Mouse (Mus musculus) heart, postnatal 0 days (tissue): Measurements from ENCODE around the gene Scfd2. TPM values are rescaled to one million over a fixed set of nuclear protein-coding genes. Genes with fewer than 3 reads are reported as not detected.

Experiments
- ATAC-seq: fragments of 200-750 bp; cut with Nextera tagmentation; 2 replicates; pipeline ENCODE4 v1.8.0; 2017; ENCODE audit warnings: low read depth, moderate number of reproducible peaks, moderate library complexity; ENCODE audit not compliant: insufficient read depth
- DNase-seq: peaks from one replicate; pipeline ENCODE4 v3.0.0-alpha.2; 2016; ENCODE audit warnings: low spot score
- H3K27ac ChIP-seq: fragments of 300-500 bp; sonication (generic); 2 replicates; pipeline ENCODE4 v1.5.1; 2014; ENCODE audit warnings: low read depth, mild to moderate bottlenecking
- H3K27me3 ChIP-seq: fragments of 300-500 bp; sonication (generic); 2 replicates; pipeline ENCODE4 v1.6.1; 2014; ENCODE audit warnings: low read length, mixed read lengths; ENCODE audit not compliant: control insufficient read depth, insufficient read depth
- H3K36me3 ChIP-seq: fragments of 300-500 bp; sonication (generic); replicated peaks from 2 replicates; pipeline ENCODE4 v1.6.1; 2014; ENCODE audit warnings: low read length, mixed read lengths; ENCODE audit not compliant: control insufficient read depth, insufficient read depth
- H3K4me1 ChIP-seq: fragments of 300-500 bp; sonication (generic); 2 replicates; pipeline ENCODE4 v1.6.1; 2014; ENCODE audit warnings: antibody characterized with exemption; ENCODE audit not compliant: control insufficient read depth, insufficient read depth
- H3K4me2 ChIP-seq: fragments of 300-500 bp; sonication (generic); 2 replicates; pipeline ENCODE4 v1.6.1; 2014; ENCODE audit warnings: low read depth, mild to moderate bottlenecking, low read length, moderate library complexity
- H3K4me3 ChIP-seq: fragments of 300-500 bp; sonication (generic); 2 replicates; pipeline ENCODE4 v1.5.1; 2014; ENCODE audit warnings: low read depth, low read length
- H3K9ac ChIP-seq: fragments of 300-500 bp; sonication (generic); replicated peaks from 2 replicates; pipeline ENCODE4 v1.6.1; 2014; ENCODE audit warnings: low read depth, low read length, mixed read lengths
- H3K9me3 ChIP-seq: fragments of 300-500 bp; sonication (generic); replicated peaks from 2 replicates; pipeline ENCODE4 v1.6.1; 2016; ENCODE audit warnings: low read length; ENCODE audit not compliant: control insufficient read depth
- CTCF ChIP-seq: IDR thresholded peaks from 2 replicates; pipeline ENCODE4 v1.5.1; 2016; ENCODE audit warnings: antibody characterized with exemption, control low read depth, low read depth
- EP300 ChIP-seq: IDR thresholded peaks from 2 replicates; pipeline ENCODE4 v1.6.1; 2016; ENCODE audit warnings: antibody characterized with exemption, low read depth
- WGBS: fragments of 180-500 bp; shearing (Covaris S2); extraction: QIAGEN DNeasy Blood & Tissue Kit; methylation state at CpG from one replicate; pipeline ENCODE4 v1.1.7; 2014; 5-methylcytosine and 5-hydroxymethylcytosine counted together
- polyA plus RNA-seq: library from polyadenylated mRNA; unstranded; fragments of >200 nt; fragmentation: Nextera tagmentation; extraction: Ambion mirVana; gene quantifications from 2 replicates; pipeline ENCODE4 v1.2.1, GENCODE M21; 2015
- total RNA-seq: library from RNA; depleted of rRNA; stranded (reverse); fragments of >200 nt; gene quantifications from 2 replicates; pipeline ENCODE4 v1.2.3, GENCODE M21; 2014; ENCODE audit warnings: low replicate concordance

Scfd2 gene
- total and polyA plus RNA-seq, 2 experiments from 2014 or later = 14.2 to 24.3 TPM

DNA sequence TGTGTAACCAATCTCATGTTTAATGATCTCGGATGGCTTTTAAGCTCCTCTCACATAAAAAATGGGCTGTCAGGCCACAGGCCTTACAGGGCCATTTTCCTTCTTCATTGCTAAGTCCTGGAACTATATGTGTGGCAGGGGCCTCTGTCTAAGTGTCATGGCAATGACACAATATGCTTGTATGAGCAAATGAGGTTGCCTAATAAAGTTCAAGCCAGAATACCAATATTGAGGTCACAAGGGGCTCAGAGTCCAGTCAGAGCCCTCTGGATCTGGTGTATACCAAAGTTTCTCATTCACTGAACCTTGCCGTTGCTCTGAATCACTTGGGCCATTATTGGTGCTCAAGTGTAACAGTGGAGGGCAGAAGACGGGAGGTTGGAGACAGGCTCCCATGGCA lies 288.9 kb downstream of the Scfd2 start:
- ATAC-seq = no peak
- peaks cover 29% of the 10 kb centered on the region for H3K4me1 ChIP-seq
- H3K27ac ChIP-seq = no peak overlapping the region
- 66% methylated on average over 3 of the region's 3 CpGs for WGBS
- TF ChIP-seq CTCF (no peak), EP300 (no peak)
- no peak overlapping the region for H3K9ac ChIP-seq
- no peak overlapping the region for H3K4me2 ChIP-seq
- DNase-seq = no peak
- H3K9me3 ChIP-seq = no peaks in the 10 kb centered on the region
- H3K36me3 ChIP-seq = no peaks in the 10 kb centered on the region
- H3K4me3 ChIP-seq = no peak overlapping the region
- no peaks in the 10 kb centered on the region for H3K27me3 ChIP-seq

DNA sequence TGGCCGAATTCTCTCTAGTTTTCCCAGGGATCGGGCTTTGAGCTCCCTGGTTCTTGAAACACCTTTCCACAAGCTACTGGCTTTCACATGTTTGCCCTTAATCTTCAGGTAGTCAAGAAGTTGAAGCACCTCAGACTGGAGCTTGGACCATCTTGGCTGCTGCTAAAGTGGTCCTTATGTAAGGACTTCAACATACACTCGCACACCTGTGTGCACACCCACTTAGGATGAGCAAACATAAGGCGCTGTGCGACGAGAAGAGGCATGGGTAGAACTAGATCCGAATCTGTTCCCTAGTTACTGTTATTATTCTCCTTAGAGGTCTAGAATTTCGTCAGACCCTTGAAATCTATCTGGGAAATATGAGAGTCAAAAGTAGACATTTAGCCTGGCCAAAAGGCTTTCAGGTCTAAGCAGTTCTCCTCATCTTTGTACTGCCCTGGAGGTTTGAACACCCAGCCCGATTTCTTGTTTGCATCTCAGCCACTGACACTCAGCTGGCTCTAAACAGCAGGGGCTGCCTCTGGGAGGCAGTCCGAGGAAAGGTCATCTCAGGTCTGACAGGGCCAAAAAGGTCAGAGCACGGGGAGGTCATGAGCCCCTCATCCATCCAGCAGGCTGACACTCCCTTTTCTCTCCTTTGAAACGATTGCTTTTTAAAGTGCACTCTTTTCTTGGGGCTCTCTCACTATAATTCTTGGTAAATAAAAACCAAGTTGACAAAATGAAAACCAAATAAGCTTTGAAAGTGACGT lies 290.5 kb downstream of the Scfd2 start:
- no peak for DNase-seq
- WGBS = 77% methylated on average over 13 of the region's 13 CpGs

DNA sequence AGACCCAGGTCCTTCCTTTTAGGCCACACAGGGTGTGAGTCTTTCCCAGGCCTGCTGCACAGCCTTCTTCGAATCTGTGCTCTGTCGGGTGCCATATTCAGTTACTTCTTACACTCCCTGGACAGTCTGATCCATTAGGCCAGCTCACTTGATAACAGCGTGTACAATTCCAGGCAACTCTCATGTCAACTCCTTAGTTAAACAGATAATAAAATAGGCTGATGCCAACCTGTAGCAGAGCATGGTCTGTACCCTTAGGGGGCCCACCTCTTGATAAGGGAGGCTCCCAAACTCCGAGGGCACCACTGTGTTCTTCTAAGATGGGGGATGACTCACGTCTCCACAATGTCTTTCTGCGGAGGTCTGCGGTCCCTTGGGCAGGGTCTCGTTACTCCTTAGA lies 291.3 kb downstream of the Scfd2 start:
- Histone ChIP-seq H3K27ac (no peak overlapping the region), H3K4me2 (no peak overlapping the region)
- no peak for ATAC-seq

More for the DNA sequence above, 290.5 kb downstream of the Scfd2 start:
- H3K27me3 ChIP-seq = no peaks in the 10 kb centered on the region
- no peak overlapping the region for H3K9ac ChIP-seq
- no peak for ATAC-seq
- TF ChIP-seq CTCF = no peak
- no peak for TF ChIP-seq EP300
- H3K36me3 ChIP-seq = no peaks in the 10 kb centered on the region
- H3K4me1 ChIP-seq = peaks cover 23% of the 10 kb centered on the region
- no peak overlapping the region for H3K4me2 ChIP-seq
- H3K4me3 ChIP-seq = no peak overlapping the region
- no peak overlapping the region for H3K27ac ChIP-seq
- H3K9me3 ChIP-seq = no peaks in the 10 kb centered on the region

DNA sequence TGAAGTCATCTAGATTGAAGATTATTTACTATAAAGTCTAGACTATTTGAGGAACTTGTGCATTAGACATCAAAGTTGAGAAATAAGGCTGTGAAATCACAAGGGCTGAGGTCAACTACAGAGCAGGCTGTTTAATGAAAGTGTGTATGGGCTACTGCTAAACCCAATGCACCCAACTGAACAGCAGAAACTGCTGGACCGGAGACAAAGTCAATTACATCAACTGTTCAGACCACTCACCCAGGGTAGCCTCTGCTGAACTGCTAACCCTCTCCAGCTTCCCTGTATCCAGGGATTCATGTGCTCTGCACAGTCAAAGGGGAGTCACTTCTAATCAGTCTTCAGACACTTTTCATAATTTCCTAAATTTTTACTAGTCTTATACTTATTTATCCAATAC lies 292.2 kb downstream of the Scfd2 start:
- no peak for ATAC-seq
- TF ChIP-seq EP300 (no peak), CTCF (no peak)

More for the DNA sequence above, 291.3 kb downstream of the Scfd2 start:
- H3K9ac ChIP-seq = no peak overlapping the region
- H3K27me3 ChIP-seq = no peaks in the 10 kb centered on the region
- H3K4me3 ChIP-seq = no peak overlapping the region
- no peak for DNase-seq
- H3K4me1 ChIP-seq = peaks cover 15% of the 10 kb centered on the region
- H3K36me3 ChIP-seq = no peaks in the 10 kb centered on the region
- 67% methylated on average over 8 of the region's 8 CpGs for WGBS
- TF ChIP-seq EP300 = no peak
- no peak for TF ChIP-seq CTCF
- H3K9me3 ChIP-seq = no peaks in the 10 kb centered on the region

DNA sequence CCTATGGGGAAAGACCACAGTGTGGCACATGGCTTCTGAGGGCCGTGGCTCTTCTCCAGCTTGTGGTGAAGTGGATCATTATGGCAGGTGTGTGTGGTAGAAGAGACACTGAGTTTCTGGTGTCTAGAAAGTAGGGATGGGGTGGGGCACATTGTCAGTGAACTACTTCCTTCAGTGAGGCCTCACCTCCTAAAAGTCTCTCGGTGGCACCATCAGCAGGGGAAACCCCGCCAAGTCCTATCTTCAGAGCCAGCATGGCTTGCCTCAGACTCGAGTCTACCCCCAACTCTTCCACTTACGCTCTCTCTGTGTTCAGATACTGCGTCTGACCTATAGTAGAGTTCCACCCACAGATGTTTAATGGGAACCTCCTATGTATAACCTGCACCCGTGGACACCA lies 297.8 kb downstream of the Scfd2 start:
- Histone ChIP-seq H3K27me3 (no peaks in the 10 kb centered on the region), H3K9ac (no peak overlapping the region), H3K4me2 (no peak overlapping the region), H3K4me3 (no peak overlapping the region), H3K4me1 (peaks cover 13% of the 10 kb centered on the region), H3K9me3 (no peaks in the 10 kb centered on the region), H3K27ac (no peak overlapping the region), H3K36me3 (no peaks in the 10 kb centered on the region)
- WGBS = 80% methylated on average over 7 of the region's 7 CpGs
- ATAC-seq (no peak), DNase-seq (no peak)
- no peak for TF ChIP-seq EP300
- TF ChIP-seq CTCF = no peak

More for the DNA sequence above, 292.2 kb downstream of the Scfd2 start:
- Histone ChIP-seq H3K27me3 (no peaks in the 10 kb centered on the region), H3K4me3 (no peak overlapping the region), H3K27ac (no peak overlapping the region), H3K9ac (no peak overlapping the region), H3K9me3 (no peaks in the 10 kb centered on the region), H3K4me1 (peaks cover 10% of the 10 kb centered on the region), H3K36me3 (no peaks in the 10 kb centered on the region), H3K4me2 (no peak overlapping the region)
- 88% methylated on average over 1 of the region's 1 CpGs for WGBS
- no peak for DNase-seq

DNA sequence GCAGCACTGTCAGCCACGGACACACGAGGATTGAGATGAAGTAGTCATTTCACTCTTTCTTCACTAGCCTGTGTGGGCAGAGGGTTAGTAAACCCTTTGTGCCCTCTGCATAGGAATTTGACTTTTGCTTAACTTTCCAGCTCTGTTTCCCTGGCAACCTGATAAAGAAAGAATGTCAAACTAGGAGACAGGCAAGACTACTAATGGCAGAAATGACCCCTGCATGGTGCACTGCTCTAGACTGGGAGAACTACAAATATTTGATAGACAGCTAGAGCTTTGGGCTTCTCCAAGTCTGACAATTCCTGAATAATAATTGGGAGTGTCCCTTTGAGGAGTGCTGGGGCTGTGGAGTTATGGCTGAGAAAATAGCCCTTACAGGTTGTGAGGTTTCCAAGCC lies 301.0 kb downstream of the Scfd2 start:
- no peak overlapping the region for H3K4me2 ChIP-seq
- H3K9ac ChIP-seq = no peak overlapping the region
- H3K27ac ChIP-seq = peak overlapping the region; percentile 17; the same call in 1 of the 2 replicates
- no peak overlapping the region for H3K4me3 ChIP-seq
- H3K36me3 ChIP-seq = no peaks in the 10 kb centered on the region
- peaks cover 13% of the 10 kb centered on the region for H3K4me1 ChIP-seq
- DNase-seq (peak; percentile 71), ATAC-seq (peak; percentile 75)
- TF ChIP-seq EP300 (no peak), CTCF (no peak)
- no peaks in the 10 kb centered on the region for H3K27me3 ChIP-seq
- WGBS = 25% methylated on average over 2 of the region's 2 CpGs
- no peaks in the 10 kb centered on the region for H3K9me3 ChIP-seq
